ENCODE assay signal across 23 mouse cellular contexts in the genomic region with DNA sequence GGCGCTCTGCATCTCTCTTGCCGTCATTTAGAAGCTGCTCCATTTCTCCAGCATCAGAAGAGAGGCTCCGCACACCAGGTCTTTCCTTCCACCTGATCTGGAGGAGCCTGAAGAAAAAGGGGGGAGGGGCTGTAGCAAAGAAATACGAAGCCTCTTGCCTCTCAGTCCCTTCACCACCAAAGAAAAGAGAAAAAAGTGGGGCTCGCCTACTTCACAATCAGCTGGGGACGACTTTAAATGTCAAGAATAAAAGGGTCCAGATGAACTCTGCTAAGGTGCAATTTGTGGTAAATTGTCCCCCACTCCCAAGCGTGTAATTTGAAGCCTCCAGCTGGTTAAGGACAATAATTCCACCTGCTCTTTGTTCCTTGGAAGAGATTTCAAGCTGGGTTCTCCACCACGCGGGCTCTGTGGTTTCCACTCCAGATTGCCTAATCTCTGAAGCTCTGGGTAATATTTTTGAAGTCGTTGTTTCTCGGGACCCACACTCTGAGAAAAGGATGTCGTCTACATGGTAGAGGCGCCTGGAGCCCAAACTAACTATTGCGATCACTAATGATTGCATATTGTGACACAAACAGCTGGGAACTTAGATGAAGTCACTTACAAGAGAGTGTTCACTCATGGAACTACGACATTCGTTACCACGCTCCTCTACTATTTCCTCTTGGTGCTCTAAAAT.
DNase-seq lines count a peak whose midpoint lies in the region; ATAC-seq lines count a peak whose summit lies in the region.
"Had no signal": no experiment of that assay in that cellular context is flagged by ENCODE, and none has a peak within 500 bp of the region (broad histone marks: within the 10 kb centered on the region; RNA-seq: fewer than 3 reads in every experiment).

No protein-coding gene starts in this region.

- WGBS in embryonic facial prominence, embryonic 14.5 days, result 66% methylated on average over 17 of the region's 17 CpGs
- WGBS in midbrain, embryonic 14.5 days, result 73% methylated on average over 17 of the region's 17 CpGs

- H3K4me3 ChIP-seq in embryonic facial prominence, embryonic 14.5 days (ENCODE audit: low read depth, low read length), result no peak overlapping the region
- H3K4me3 ChIP-seq in midbrain, embryonic 14.5 days (replicated peaks; ENCODE audit: low read depth, low read length), result no peak overlapping the region
- H3K4me3 ChIP-seq: heart, embryonic 13.5 days; limb, embryonic 13.5 days; liver, embryonic 13.5 days; midbrain, embryonic 13.5 days had no signal

- H3K4me1 ChIP-seq in embryonic facial prominence, embryonic 14.5 days (ENCODE audit: control insufficient read depth, insufficient read depth, low read length), result no peaks in the 10 kb centered on the region
- H3K4me1 ChIP-seq in midbrain, embryonic 14.5 days (ENCODE audit: control insufficient read depth, insufficient read depth, low read length), result peaks cover 5% of the 10 kb centered on the region; the same call in 1 of the 2 replicates
- H3K4me1 ChIP-seq: heart, embryonic 13.5 days; limb, embryonic 13.5 days; liver, embryonic 13.5 days had no signal

- no peaks in the 10 kb centered on the region for H3K27me3 ChIP-seq in embryonic facial prominence, embryonic 14.5 days (replicated peaks; ENCODE audit: control insufficient read depth, insufficient read depth, low read length)
- no peaks in the 10 kb centered on the region for H3K27me3 ChIP-seq in midbrain, embryonic 14.5 days (ENCODE audit: control insufficient read depth, insufficient read depth, low read length)
- H3K27me3 ChIP-seq: heart, embryonic 13.5 days; limb, embryonic 13.5 days; liver, embryonic 13.5 days; midbrain, embryonic 13.5 days had no signal

- H3K9me3 ChIP-seq in embryonic facial prominence, embryonic 14.5 days (ENCODE audit: control insufficient read depth, low read length), result no peaks in the 10 kb centered on the region
- H3K9me3 ChIP-seq in midbrain, embryonic 14.5 days (ENCODE audit: control insufficient read depth, low read length), result no peaks in the 10 kb centered on the region
- H3K9me3 ChIP-seq: G1E; limb, embryonic 13.5 days; liver, embryonic 13.5 days; midbrain, embryonic 13.5 days had no signal

- peak; percentile 43 for ATAC-seq in CD4-positive, CD25-positive, alpha-beta regulatory T cell, adult 4 months
- peak; percentile 56; the same call in 1 of the 2 replicates for ATAC-seq in embryonic facial prominence, embryonic 14.5 days (ENCODE audit: low read depth)
- ATAC-seq in hematopoietic stem cell, adult 5-6 weeks (replicated peaks in 1 of 2; ENCODE audit: insufficient read depth in 1 of 2, low FRiP score in 2 of 2, low TSS enrichment in 1 of 2, low read depth in 1 of 2, poor library complexity in 2 of 2, severe bottlenecking in 2 of 2), result peak; percentile 14 to 42; a peak in 3 of 4 replicates
- no peak for ATAC-seq in midbrain, embryonic 14.5 days (ENCODE audit: low FRiP score, low TSS enrichment)
- ATAC-seq: midbrain, embryonic 13.5 days had no signal

- no peak overlapping the region for H3K27ac ChIP-seq in embryonic facial prominence, embryonic 14.5 days (replicated peaks; ENCODE audit: low read depth, low read length)
- H3K27ac ChIP-seq in midbrain, embryonic 14.5 days (replicated peaks; ENCODE audit: low read depth, low read length), result no peak overlapping the region
- H3K27ac ChIP-seq: heart, embryonic 13.5 days; limb, embryonic 13.5 days; liver, embryonic 13.5 days; macrophage; midbrain, embryonic 13.5 days had no signal

- H3K4me2 ChIP-seq in embryonic facial prominence, embryonic 14.5 days (ENCODE audit: low read depth, low read length), result no peak overlapping the region
- no peak overlapping the region for H3K4me2 ChIP-seq in midbrain, embryonic 14.5 days (ENCODE audit: low read length)
- H3K4me2 ChIP-seq: heart, embryonic 13.5 days; limb, embryonic 13.5 days; liver, embryonic 13.5 days; lung, embryonic 14.5 days; midbrain, embryonic 13.5 days had no signal

- peak; percentile 10 for DNase-seq in R1 (ENCODE audit: low read depth, low spot score)
- DNase-seq in embryonic facial prominence, embryonic 14.5 days (ENCODE audit: low spot score), result peak; percentile 45
- DNase-seq in urinary bladder, postnatal 10 days (ENCODE audit: low spot score), result no peak
- DNase-seq in embryo, embryonic 11 days, result no peak
- DNase-seq in midbrain, embryonic 14.5 days, result no peak
- DNase-seq: adrenal gland, postnatal 14 days; cerebellum, adult 11 months; cerebellum, postnatal 10 days; heart, postnatal 4 days; kidney, adult 2 months; kidney, postnatal 10 days; liver, embryonic 13.5 days; lung, embryonic 14.5 days; right cerebral cortex, postnatal 14 days; spleen, adult 18-20 months; thymus, adult 2 months had no signal

- H3K36me3 ChIP-seq in embryonic facial prominence, embryonic 14.5 days (ENCODE audit: control insufficient read depth, insufficient read depth, low read length), result no peaks in the 10 kb centered on the region
- H3K36me3 ChIP-seq in midbrain, embryonic 14.5 days (ENCODE audit: control insufficient read depth, insufficient read depth, low read length), result 0 out of 2 replicates have a peak, but pooled peaks cover 10% of the 10 kb centered on the region
- H3K36me3 ChIP-seq: heart, embryonic 13.5 days; liver, embryonic 13.5 days had no signal

- no peak overlapping the region for H3K9ac ChIP-seq in embryonic facial prominence, embryonic 14.5 days (ENCODE audit: low read depth, low read length)
- no peak overlapping the region for H3K9ac ChIP-seq in midbrain, embryonic 14.5 days (replicated peaks; ENCODE audit: low read length)
- H3K9ac ChIP-seq: heart, embryonic 13.5 days; limb, embryonic 13.5 days; liver, embryonic 13.5 days; lung, embryonic 14.5 days; midbrain, embryonic 13.5 days had no signal

Comparison
In these comparisons a context has a peak if more than half of its experiments do, and no peak if none do; other contexts are left out.
1. DNase-seq: peak in R1 (single experiment) and embryonic facial prominence, embryonic 14.5 days (single experiment); none in urinary bladder, postnatal 10 days (single experiment), embryo, embryonic 11 days (single experiment) and midbrain, embryonic 14.5 days (single experiment).